Mouse (Mus musculus) urinary bladder, adult 18-20 months (tissue): ENCODE data around the gene Atp1b1.

Source experiments
- DNase-seq, 2 experiments: peaks; one replicate each; pipeline ENCODE4 v3.0.0; 2022; ENCODE audit warnings: low spot score in 2 of 2, mixed read lengths in 2 of 2

Atp1b1 gene

GRCm38 (mm10) chr1:164458245-164458613 is at the start of gene Atp1b1:
Atp1b1 (minus strand) TSS chr1:164458355.
- peak; percentile 72 to 80 for DNase-seq

GRCm38 (mm10) chr1:164505096-164505495 is 46.9 kb upstream of the Atp1b1 start:
- DNase-seq, result no peak

GRCm38 (mm10) chr1:164503140-164503730 is 45.1 kb upstream of the Atp1b1 start:
- DNase-seq, result no peak

GRCm38 (mm10) chr1:164502231-164502630 is 44.1 kb upstream of the Atp1b1 start:
- DNase-seq, result no peak

- no peak for DNase-seq
These were observed 36.8 kb upstream of the Atp1b1 start for GRCm38 (mm10) chr1:164494741-164495512.

- DNase-seq, result no peak
These were observed 36.1 kb upstream of the Atp1b1 start for GRCm38 (mm10) chr1:164494215-164494614.

GRCm38 (mm10) chr1:164493042-164493705 is 35.0 kb upstream of the Atp1b1 start:
- no peak for DNase-seq

GRCm38 (mm10) chr1:164492476-164492875 is 34.3 kb upstream of the Atp1b1 start:
- no peak for DNase-seq

- DNase-seq, result no peak
These were observed 31.9 kb upstream of the Atp1b1 start for GRCm38 (mm10) chr1:164489961-164490594.

- DNase-seq, result no peak
These were observed 25.6 kb upstream of the Atp1b1 start for GRCm38 (mm10) chr1:164483728-164484127.

- no peak for DNase-seq
These were observed 24.7 kb upstream of the Atp1b1 start for GRCm38 (mm10) chr1:164482833-164483232.

GRCm38 (mm10) chr1:164481645-164482354 is 23.6 kb upstream of the Atp1b1 start:
- DNase-seq, result no peak

GRCm38 (mm10) chr1:164480755-164481644 is 22.8 kb upstream of the Atp1b1 start:
- DNase-seq, result no peak

GRCm38 (mm10) chr1:164475895-164476294 is 17.7 kb upstream of the Atp1b1 start:
- no peak for DNase-seq

GRCm38 (mm10) chr1:164474778-164475511 is 16.8 kb upstream of the Atp1b1 start:
- no peak for DNase-seq

GRCm38 (mm10) chr1:164474310-164474709 is 16.2 kb upstream of the Atp1b1 start:
- DNase-seq, result no peak

GRCm38 (mm10) chr1:164473398-164473797 is 15.2 kb upstream of the Atp1b1 start:
- no peak for DNase-seq

GRCm38 (mm10) chr1:164471632-164472031 is 13.5 kb upstream of the Atp1b1 start:
- DNase-seq, result no peak

GRCm38 (mm10) chr1:164470985-164471384 is 12.8 kb upstream of the Atp1b1 start:
- DNase-seq, result no peak

GRCm38 (mm10) chr1:164468329-164468728 is 10.2 kb upstream of the Atp1b1 start:
- no peak for DNase-seq
